Mouse (Mus musculus) ES-E14 (cell line): ENCODE data around the gene Dlg4. TPM values are rescaled to one million over a fixed set of nuclear protein-coding genes. Genes with fewer than 3 reads are reported as not detected.
"Not testable (repeated sequence)": the region's sequence is repeated elsewhere in the genome, so short reads cannot be mapped to it uniquely, and the experiment has no call there.

Experiments used
- DNase-seq: peaks from one replicate; pipeline ENCODE4 v3.0.0-alpha.2; 2013; ENCODE audit warnings: low read depth, low spot score
- H3K27ac ChIP-seq: 2 replicates; pipeline ENCODE4 v1.5.1; 2012; ENCODE audit warnings: low read depth, mild to moderate bottlenecking, low read length, moderate library complexity, mixed read lengths; ENCODE audit not compliant: poor library complexity, insufficient read depth, severe bottlenecking
- H3K36me3 ChIP-seq: 2 replicates; pipeline ENCODE4 v1.6.1; 2012; ENCODE audit warnings: mild to moderate bottlenecking, low read length, moderate library complexity, mixed read lengths; ENCODE audit not compliant: control insufficient read depth, poor library complexity, insufficient read depth, severe bottlenecking
- H3K4me1 ChIP-seq, 2 experiments: fragments of 150-350 bp in 1 of 2; sonication (generic) in 1 of 2; 2 replicates each; pipeline ENCODE4 v1.6.1; 2012; ENCODE audit warnings: low read length in 2 of 2, mild to moderate bottlenecking in 1 of 2, mixed read lengths in 1 of 2; ENCODE audit not compliant: control insufficient read depth in 2 of 2, insufficient read depth in 2 of 2, poor library complexity in 1 of 2
- H3K4me3 ChIP-seq, 2 experiments: fragments of 150-350 bp in 1 of 2; sonication (generic) in 1 of 2; 2 replicates each; pipeline ENCODE4 v1.5.1; 2012; ENCODE audit warnings: low read length in 2 of 2, low read depth in 1 of 2, mild to moderate bottlenecking in 1 of 2, mixed read lengths in 1 of 2; ENCODE audit not compliant: insufficient read depth in 1 of 2, poor library complexity in 1 of 2, severe bottlenecking in 1 of 2
- H3K9ac ChIP-seq: 2 replicates; pipeline ENCODE4 v1.6.1; 2012; ENCODE audit warnings: low read depth, mild to moderate bottlenecking, low read length, mixed read lengths; ENCODE audit not compliant: poor library complexity, insufficient read depth, severe bottlenecking
- H3K9me3 ChIP-seq: fragments of 150-350 bp; sonication (generic); 2 replicates; pipeline ENCODE4 v1.6.1; 2012; ENCODE audit warnings: low read depth, mild to moderate bottlenecking, low read length; ENCODE audit not compliant: control insufficient read depth, insufficient read depth
- CHD2 ChIP-seq: IDR thresholded peaks from 2 replicates; pipeline ENCODE4 v1.6.1; 2014; ENCODE audit warnings: mild to moderate bottlenecking, low read depth, low read length, inconsistent platforms
- HCFC1 ChIP-seq: IDR thresholded peaks from 2 replicates; pipeline ENCODE4 v1.6.1; 2012; ENCODE audit warnings: low read length, inconsistent platforms, borderline replicate concordance; ENCODE audit not compliant: insufficient read depth
- MAFK ChIP-seq: IDR thresholded peaks from 2 replicates; pipeline ENCODE4 v1.6.1; 2014; ENCODE audit warnings: mild to moderate bottlenecking, low read depth, low read length, inconsistent platforms; ENCODE audit not compliant: insufficient read depth
- ZC3H11A ChIP-seq: IDR thresholded peaks from 2 replicates; pipeline ENCODE4 v1.6.1; 2012; ENCODE audit warnings: low read depth, mild to moderate bottlenecking, inconsistent platforms, low read length, borderline replicate concordance
- ZNF384 ChIP-seq: IDR thresholded peaks from 2 replicates; pipeline ENCODE4 v1.6.1; 2012; ENCODE audit warnings: low read depth, low read length, inconsistent platforms
- in situ Hi-C, 2 experiments: fragments of 600-800 bp; cut with MboI; formaldehyde crosslinking; loops; one replicate each; pipeline ENCODE4 v1.15.1; 2025; ENCODE audit warnings: low sequenced_read_pairs in 2 of 2, inconsistent platforms in 1 of 2; ENCODE audit not compliant: unreplicated experiment in 2 of 2
- total RNA-seq: library from RNA; depleted of rRNA; stranded (reverse); fragments of 300-350 nt; gene quantifications from 2 replicates; pipeline ENCODE4 v1.2.3, GENCODE M21; 2012

The Dlg4 gene
- total RNA-seq, 1 experiment = 11.4 TPM

DNA sequence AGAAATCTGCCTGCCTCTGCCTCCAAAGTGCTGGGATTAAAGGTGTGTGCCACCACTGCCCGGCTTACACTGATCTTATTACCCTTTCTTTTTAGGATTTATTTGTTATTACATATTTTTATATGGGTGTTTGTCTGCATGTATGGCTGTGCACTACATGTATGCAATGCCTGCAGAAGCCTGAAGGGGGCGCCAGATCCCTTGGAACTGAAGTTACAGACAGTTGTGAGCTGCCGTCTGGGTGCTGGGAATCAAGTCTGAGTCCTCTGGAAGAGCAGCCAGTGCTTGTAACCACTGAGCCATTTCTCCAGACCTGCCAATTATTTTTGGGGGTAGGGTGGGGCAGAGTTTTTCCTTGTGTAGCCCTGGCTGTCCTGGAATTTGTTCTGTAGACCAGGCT lies 46.3 kb downstream of the Dlg4 start:
- Histone ChIP-seq H3K9ac (no peak overlapping the region), H3K36me3 (no peaks in the 10 kb centered on the region), H3K4me3 (no peak overlapping the region), H3K27ac (no peak overlapping the region), H3K9me3 (no peaks in the 10 kb centered on the region), H3K4me1 (peaks cover 0 to 2% of the 10 kb centered on the region in 2 experiments; a peak in 1 of 4 replicates)
- in situ Hi-C loops = no loop called here
- TF ChIP-seq ZC3H11A = no peak
- TF ChIP-seq ZNF384 = no peak
- TF ChIP-seq MAFK = no peak
- no peak for TF ChIP-seq HCFC1
- no peak for TF ChIP-seq CHD2
- DNase-seq = no peak

DNA sequence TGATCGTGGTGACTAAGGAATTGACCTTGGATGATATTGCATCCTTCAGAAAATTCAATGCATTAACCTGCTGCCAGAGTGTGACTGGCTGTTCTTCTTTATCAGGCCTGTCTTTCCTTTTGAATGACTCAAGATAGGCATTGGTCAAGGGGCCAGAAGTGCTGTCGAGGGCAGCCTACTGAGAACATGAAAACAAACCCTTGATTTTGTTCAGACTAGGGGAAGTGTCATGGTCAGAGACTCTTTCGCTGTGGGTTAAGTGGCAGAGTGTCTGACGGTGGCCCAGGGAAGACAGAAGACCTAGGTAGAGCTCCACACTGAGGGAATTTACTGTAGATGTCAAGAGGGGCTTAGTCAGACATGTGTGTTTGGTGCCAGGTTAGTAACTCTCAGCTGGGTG lies 50.0 kb downstream of the Dlg4 start:
- no peak for DNase-seq
- no peak overlapping the region for H3K9ac ChIP-seq
- in situ Hi-C loops = no loop called here
- TF ChIP-seq ZC3H11A (no peak), MAFK (no peak), ZNF384 (no peak)
- no peaks in the 10 kb centered on the region for H3K9me3 ChIP-seq
- no peak overlapping the region for H3K27ac ChIP-seq
- H3K4me1 ChIP-seq = no peaks in the 10 kb centered on the region
- no peaks in the 10 kb centered on the region for H3K36me3 ChIP-seq
- H3K4me3 ChIP-seq = no peak overlapping the region

DNA sequence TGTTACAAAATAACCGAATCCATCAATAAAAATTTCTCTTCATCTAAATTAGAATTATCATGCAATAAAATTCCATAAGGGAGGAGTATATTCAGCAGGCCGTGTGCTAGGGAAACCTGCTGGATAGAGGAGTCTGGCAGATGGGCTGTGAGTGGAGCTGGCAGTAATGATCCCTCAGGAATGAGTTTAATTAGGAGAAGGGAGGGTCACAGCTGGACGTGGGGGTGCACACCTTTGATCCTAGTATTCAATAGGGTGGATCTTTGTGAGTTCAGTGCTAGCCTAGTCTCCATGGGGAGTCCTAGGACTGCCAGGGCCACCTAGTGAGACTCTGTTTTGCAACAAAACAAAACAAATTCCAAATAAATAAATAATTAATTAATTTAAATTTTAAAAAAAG lies 51.5 kb downstream of the Dlg4 start:
- no peaks in the 10 kb centered on the region for H3K36me3 ChIP-seq
- H3K9me3 ChIP-seq = no peaks in the 10 kb centered on the region
- DNase-seq = no peak
- H3K4me1 ChIP-seq = no peaks in the 10 kb centered on the region
- H3K27ac ChIP-seq = no peak overlapping the region
- TF ChIP-seq MAFK (no peak), ZNF384 (no peak), ZC3H11A (no peak), HCFC1 (no peak), CHD2 (no peak)
- in situ Hi-C loops = no loop called here
- H3K9ac ChIP-seq = no peak overlapping the region
- H3K4me3 ChIP-seq = no peak overlapping the region

DNA sequence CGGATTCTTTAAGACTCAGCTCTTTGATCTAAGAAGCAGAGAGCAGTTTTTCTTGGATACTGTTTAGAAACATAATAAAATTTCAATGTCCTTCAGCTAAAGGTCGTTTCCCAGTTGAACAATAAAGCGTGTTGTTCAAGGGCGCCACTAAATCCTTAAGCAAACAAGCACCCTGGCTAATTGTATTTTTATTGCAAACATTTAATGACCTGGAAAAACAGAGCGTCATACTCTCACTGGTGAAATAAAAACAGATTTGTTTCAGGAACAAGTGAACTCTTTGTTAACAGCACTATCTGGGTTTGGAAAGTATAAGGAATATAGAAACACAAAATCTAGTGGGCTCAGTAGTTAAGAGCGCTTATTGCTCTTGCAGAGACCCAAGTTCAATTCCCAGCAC lies 53.3 kb downstream of the Dlg4 start:
- in situ Hi-C loops = no loop called here
- Histone ChIP-seq H3K9ac (no peak overlapping the region), H3K4me1 (no peaks in the 10 kb centered on the region; a peak in 1 of 4 replicates), H3K4me3 (no peak overlapping the region), H3K9me3 (no peaks in the 10 kb centered on the region), H3K27ac (no peak overlapping the region), H3K36me3 (no peaks in the 10 kb centered on the region)
- TF ChIP-seq CHD2 (no peak), ZC3H11A (no peak), HCFC1 (no peak), MAFK (no peak), ZNF384 (no peak)
- no peak for DNase-seq

DNA sequence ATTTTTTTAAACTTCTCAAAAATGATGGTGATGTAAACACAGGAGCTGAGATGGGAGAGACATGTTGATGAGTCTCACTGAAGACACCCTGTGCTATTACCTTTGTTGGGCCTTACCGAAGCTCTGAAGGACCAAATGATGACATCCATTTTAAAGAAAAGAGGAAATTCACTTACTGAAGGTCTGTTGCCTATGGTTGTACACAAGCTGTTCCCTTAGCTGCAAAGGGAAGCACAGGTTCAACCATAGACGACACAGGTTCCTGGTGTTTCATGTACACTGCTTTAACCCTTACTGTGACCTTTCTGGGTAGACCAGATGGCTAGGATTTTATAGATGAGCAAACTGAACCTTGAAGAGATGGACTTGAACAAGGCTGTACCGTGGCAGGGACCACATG lies 53.9 kb downstream of the Dlg4 start:
- H3K9me3 ChIP-seq, H3K27ac ChIP-seq, in situ Hi-C loops, H3K36me3 ChIP-seq, DNase-seq, H3K9ac ChIP-seq, H3K4me1 ChIP-seq, H3K4me3 ChIP-seq: not testable (repeated sequence)
